Mouse (Mus musculus) layer of hippocampus, adult 2 months (tissue): ENCODE data around the gene Ccdc28b. TPM values are rescaled to one million over a fixed set of nuclear protein-coding genes. Genes with fewer than 3 reads are reported as not detected.

Experiments used
- DNase-seq, 2 experiments: peaks; one replicate each; pipeline ENCODE4 v3.0.0; 2022; ENCODE audit warnings: low spot score in 2 of 2
- H3K27ac ChIP-seq: fragments of 200-600 bp; 2 replicates; pipeline ENCODE4 v1.8.1; 2022
- H3K4me3 ChIP-seq: fragments of 200-600 bp; 2 replicates; pipeline ENCODE4 v1.8.1; 2022; ENCODE audit warnings: mild to moderate bottlenecking
- CTCF ChIP-seq: fragments of 200-600 bp; conservative IDR thresholded peaks from 2 replicates; pipeline ENCODE4 v1.8.1; 2022; ENCODE audit warnings: antibody characterized with exemption, mild to moderate bottlenecking, moderate library complexity
- total RNA-seq, 2 experiments: library from RNA; stranded (reverse); gene quantifications; 2 replicates each; pipeline ENCODE4 v1.2.3; 2021

Ccdc28b gene
- total RNA-seq, 2 experiments from 2014 or later, result 70.2 to 81.0 TPM

DNA sequence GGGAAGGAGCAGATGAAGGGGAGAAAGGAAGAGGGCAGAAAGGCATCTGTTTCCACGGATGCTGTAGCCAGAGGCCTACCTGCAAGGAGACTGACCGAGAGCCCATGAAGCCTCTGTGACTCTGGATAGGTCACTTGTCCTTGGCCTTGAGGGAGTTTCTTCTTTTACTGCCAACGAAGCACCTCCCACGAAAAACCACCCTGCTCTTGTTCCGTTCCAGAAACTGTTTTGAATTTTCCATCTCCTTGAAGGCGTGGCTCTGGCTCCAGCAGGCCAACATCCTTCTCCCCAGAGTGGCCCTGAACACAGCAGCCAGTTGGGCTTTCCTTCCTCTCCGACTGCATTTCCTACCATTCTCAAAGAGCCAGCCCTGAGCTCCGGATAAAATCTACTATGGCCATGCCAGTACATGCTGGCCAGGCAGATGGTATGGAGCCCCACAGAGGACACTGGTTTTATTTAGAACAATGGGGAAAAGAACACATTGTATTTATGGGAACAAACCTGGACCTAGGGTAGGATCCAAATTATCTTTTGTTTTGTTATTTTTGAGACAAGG is 2.4 kb downstream of the Ccdc28b start:
- Histone ChIP-seq H3K4me3 (peak overlapping the region; percentile 90), H3K27ac (peak overlapping the region; percentile 98)
- no peak for TF ChIP-seq CTCF
- DNase-seq, result no peak

DNA sequence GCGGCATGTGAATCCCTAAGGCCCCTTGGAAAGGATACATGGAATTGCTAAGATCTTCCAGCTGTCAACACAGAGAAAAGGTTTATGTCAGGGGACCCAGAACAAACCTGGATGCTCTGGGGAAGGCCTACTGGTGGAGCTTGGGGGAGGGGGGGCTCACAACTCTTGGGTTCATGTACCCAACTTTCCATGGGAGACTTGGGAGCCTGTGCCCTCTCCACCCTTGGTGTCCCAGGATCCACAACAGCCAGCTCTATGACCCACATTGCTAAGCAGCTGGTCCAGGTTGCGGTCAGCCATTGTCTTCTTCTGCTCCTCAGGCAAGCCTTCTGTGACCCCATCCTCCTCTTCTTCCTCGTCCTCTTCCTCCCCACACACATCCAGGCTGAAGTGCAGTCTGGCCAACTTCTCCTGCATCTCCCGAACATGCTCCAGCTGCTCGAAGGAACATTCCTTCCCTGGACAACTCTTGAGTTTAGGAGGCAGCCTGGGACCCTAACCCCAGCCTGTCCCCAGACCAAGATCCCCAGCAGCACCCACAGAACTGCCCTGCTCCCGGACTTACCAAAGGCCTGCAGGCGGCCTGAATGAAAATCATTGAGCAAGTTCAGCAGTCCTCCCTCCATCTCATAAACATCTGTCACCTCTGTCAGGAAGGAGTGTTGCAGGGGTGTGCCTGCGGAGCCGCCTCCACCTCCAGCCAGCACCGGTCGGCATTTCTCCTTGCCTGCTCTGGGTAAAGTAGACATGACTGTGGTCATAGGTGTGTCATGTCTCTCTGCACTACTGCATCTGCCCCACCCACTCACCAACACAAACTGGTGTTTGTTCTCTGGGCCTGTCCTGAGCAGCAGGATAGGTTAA is 3.1 kb downstream of the Ccdc28b start:
- H3K27ac ChIP-seq, result peak overlapping the region; percentile 98
- no peak for DNase-seq
- peak overlapping the region; percentile 38 for H3K4me3 ChIP-seq
- no peak for TF ChIP-seq CTCF

DNA sequence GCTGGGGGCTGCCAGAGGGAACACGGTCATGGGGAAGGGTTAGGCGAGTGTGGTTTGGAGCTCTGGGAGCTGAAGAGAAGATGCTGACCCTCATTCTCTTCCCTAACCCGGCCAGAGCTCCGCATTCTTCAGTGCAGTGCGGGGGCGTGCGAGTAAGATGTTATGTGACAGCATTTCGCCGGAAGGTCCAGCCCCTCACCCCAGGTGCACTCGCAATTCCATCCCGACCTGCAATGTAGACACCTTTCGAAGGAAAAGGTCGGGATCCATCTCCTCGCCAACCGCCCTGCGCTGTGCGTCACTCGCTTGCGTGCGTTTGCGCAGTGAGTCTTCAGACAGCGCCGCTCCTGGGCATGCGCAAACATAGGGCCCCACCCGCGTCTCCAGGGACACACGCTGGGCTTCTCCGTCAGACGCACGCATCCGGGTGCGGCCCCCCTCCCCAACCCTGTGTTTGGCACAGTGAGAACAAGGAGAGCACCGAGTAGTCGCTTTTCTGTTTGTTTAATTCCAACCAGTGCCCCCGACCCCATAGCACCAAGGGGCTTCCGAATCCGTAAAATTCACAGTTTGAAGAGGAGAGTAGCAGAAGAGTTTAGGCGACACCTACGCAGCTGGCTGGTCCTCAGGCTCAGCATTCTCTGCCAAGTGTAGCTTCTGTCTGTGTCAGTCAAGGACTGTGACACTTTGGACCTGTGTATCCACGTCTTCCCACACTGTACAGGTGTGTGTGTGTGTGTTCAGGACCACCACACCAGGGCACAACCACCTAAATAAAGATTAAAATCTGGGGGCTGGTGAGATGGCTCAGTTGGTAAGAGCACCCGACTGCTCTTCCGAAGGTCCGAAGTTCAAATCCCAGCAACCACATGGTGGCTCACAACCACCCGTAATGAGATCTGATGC is 4.7 kb downstream of the Ccdc28b start, which contains the start of gene Iqcc:
Gene Iqcc, minus strand, starts transcription at position 314 of the 906 bp plus-strand sequence.
- peak; percentile 28 for TF ChIP-seq CTCF
- Histone ChIP-seq H3K27ac (peak within 1 kb of the TSS; percentile 98), H3K4me3 (peak within 1 kb of the TSS; percentile 67)
- DNase-seq, result peak; percentile 97 to 98

DNA sequence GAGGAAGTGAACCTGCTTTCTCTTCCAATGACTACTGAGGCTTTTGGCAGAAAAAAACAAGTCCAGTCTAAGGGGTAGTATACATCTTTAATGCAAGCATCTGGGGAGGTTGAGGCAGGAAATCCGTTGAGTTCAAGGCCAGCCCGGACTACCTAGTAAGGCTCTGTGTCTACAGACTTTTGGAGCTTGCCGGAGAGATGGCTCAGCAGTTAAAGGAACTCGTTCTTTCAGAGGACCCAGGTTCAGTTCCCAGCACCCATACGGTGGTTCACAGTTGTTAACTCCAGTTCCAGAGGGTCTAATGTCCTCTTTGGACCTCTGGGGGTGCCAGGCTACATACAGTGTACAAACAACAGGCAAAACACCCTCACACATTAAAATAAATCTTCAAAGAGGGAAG is 5.7 kb downstream of the Ccdc28b start:
- no peak for TF ChIP-seq CTCF
- Histone ChIP-seq H3K27ac (peak overlapping the region; percentile 98), H3K4me3 (peak overlapping the region; percentile 67)
- DNase-seq, result no peak

DNA sequence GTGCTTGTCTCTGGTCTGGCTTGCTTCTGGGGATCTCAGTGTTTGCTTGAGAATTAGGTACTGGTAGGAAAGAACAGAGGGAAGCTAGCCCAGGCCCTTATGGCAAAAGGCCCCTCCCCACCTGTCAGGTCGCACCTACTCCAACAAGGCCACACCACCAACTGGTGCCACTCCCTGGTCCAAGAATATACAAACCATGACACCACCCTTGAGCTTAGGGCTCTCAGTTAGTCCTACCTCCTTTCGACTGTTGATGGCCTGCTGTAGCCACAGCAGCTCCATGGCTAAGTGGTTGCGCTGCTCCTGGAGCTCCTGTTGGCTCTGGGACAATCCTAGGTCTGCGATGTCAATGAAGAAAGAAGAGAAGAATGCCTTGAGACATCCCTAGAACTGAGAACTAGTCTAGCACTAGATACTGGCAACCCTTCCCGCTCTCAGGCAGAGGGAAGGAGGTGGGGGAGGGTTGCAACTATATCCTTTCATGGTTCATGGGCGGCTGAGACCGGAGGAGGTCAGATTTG is 6.6 kb downstream of the Ccdc28b start:
- no peak overlapping the region for H3K27ac ChIP-seq
- no peak overlapping the region for H3K4me3 ChIP-seq
- no peak for DNase-seq
- TF ChIP-seq CTCF, result no peak

DNA sequence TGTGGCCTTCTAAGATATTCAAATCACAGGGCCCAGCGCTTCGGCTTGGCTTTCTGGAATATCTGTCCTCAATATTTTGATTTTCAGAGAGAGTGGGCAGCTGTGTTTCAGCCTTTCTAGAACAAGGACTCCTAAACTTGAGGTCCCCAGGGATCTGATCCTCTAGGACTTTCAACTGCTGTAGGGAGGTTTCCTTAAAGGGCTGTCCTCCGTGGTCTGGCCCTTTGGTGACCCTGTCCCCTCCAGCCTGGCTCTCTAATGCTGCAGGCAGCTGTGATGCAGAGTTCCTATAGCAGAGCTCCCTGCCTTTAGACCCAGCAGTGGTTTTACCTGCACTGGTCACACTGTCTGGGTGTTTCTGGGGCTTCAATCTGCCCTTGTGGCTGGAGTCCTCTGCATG is 7.1 kb downstream of the Ccdc28b start:
- TF ChIP-seq CTCF, result no peak
- Histone ChIP-seq H3K4me3 (no peak overlapping the region), H3K27ac (no peak overlapping the region)
- no peak for DNase-seq

DNA sequence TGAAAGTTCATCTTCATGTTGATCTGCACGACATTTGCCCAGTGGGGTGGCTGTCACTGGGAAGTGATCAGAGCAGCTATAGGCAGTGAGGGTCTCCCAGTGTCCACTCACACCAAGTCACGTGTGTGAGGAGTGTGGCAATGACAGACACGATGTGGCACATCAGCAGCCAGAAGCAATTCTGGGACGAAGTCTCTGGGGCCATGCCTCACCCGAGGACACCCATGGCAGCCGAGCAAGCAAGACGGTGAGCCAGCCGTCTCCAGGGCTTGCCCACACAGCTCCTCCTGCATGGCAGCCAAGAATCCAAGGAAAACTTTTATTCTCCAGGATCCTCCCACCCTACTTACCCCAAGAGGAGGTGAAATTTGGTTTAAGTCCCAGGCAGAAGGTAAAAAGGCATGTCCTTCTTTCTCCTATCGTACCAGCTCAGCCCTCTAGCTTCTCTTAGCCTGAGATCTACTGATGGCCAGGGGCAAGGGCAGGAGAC is 7.9 kb downstream of the Ccdc28b start:
- no peak for TF ChIP-seq CTCF
- no peak for DNase-seq
- no peak overlapping the region for H3K27ac ChIP-seq
- H3K4me3 ChIP-seq, result no peak overlapping the region

DNA sequence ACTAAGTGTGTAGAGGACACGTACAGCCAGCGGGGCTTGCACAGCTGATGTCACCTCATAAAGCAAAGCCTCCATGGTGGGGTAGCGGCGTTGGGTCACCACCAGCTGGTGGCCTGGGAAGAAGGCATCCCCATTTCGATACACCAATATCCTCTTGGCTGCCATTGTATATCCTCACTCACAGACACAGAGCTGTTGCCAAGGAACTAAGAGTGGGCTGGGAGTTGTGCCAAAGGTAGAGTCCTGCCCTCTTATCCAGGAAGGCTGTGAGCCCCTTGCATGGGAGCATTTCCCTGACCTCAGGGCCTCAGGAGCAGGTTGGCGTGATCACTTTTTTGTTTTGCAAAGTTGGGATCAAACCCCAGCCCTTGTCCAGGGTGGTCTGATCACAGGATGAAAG is 9.7 kb downstream of the Ccdc28b start, which contains the start of gene Dcdc2b:
Gene Dcdc2b, minus strand, starts transcription at position 165 of the 400 bp plus-strand sequence.
- H3K27ac ChIP-seq, result no peak within 1 kb of the TSS
- TF ChIP-seq CTCF, result no peak
- no peak within 1 kb of the TSS for H3K4me3 ChIP-seq
- no peak for DNase-seq

DNA sequence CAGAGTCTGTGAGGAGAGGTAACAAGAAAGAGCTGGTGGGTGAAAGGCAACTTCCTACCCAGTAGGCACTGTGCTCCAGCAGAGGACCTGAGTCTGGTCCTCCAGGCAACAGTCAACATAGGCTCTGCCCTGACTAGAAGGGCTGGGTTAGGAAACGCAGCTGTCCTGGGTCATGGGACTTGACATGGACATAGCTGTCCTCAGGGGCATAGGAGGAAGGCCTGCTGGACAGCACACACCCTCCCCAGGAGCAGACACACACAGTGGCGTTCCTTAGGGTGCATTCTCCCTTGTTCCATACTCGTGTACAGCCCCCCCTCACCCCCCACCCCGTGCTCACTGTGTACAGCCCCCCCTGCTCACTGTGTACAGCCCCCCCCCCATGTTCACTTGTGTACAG is 13.3 kb downstream of the Ccdc28b start:
- Histone ChIP-seq H3K4me3 (no peak overlapping the region), H3K27ac (no peak overlapping the region)
- DNase-seq, result no peak
- no peak for TF ChIP-seq CTCF

DNA sequence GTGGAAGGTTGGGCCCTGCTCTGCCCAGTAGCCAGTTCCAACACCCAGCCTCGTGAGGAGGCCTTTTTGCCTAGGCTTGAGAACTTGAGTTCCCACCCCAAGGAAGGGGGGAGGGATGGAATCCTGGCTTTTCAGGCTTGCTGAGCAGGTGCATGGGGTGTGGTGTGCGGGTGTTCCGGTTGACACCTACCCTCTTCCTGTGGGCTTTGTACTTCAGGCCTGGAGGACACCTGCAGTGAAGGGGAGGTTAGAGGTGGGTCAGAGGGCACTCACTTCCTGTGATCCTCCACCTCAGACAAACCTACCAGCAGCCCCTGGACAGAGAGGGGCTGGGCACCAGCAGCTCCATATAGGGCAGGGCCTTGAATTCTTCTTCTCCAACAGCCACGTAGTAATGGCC is 13.7 kb downstream of the Ccdc28b start:
- no peak for DNase-seq
- TF ChIP-seq CTCF, result no peak
- no peak overlapping the region for H3K4me3 ChIP-seq
- no peak overlapping the region for H3K27ac ChIP-seq

DNA sequence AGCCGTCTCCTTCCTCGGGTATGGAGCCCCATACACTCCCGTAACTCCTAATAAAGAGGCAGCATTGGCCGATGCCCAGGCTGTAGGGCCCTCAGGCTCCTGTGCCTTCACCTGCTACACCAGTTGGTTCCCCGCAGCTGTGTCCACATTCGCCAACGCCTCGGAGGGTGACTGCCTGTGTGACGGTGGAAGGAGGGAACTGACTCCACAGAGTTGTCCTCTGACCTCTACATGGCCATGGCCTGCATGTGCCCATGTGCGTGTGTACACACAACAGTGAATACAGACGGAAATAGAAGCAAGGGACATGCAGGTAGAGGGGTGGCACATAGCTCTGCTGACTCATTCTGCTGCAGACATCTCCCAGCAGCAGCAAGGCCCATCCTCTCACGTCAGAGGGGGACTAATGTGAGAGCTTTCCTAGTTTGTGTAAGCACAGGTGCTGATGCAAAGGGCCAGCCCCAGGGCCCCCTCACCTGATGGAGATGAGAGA is 14.6 kb downstream of the Ccdc28b start:
- Histone ChIP-seq H3K4me3 (no peak overlapping the region), H3K27ac (peak overlapping the region; percentile 87; the same call in 1 of the 2 replicates)
- DNase-seq, result peak in 1 of 2 experiments; percentile 36
- no peak for TF ChIP-seq CTCF

DNA sequence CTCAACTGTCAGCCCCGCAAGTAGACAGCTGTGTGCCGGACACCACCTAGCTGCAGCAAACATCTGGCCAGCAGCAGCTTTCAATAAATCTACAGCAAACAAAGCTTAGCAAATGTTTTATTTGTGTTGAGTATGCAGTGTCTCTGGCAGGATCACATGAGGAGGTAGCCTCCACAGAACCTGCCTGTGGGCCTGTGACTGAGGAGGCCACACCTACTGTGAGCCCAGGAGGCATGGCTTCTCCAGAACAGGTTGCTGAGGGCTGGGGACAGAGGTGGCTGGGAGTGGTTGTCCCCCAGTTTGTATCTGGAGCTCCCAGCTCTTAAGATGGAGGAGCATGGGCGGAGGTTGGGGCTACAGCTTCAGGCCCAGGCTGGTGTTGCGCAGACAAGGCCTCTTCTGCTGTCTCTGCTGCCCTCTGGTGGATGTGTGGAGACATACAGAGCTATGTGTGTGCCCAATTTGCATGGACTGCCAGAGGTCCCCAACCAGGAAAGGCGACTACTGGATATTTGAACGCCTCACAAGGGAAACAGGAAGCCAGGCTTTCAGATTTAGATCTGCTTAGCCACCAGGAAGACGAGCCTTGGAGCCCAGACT is 15.2 kb downstream of the Ccdc28b start:
- Histone ChIP-seq H3K27ac (peak overlapping the region; percentile 87), H3K4me3 (no peak overlapping the region)
- peak; percentile 86 to 89 for DNase-seq
- peak; percentile 92 for TF ChIP-seq CTCF
